Mouse (Mus musculus) megakaryocyte, embryonic 14.5 days (primary cell): Measurements from ENCODE around the gene Iqca.

ENCODE experiments used
- FLI1 ChIP-seq: IDR thresholded peaks from 2 replicates; pipeline ENCODE4 v1.6.1; 2012; ENCODE audit warnings: low read length, inconsistent platforms, mixed read lengths
- GATA1 ChIP-seq: IDR thresholded peaks from 3 replicates; pipeline ENCODE4 v1.6.1; 2012; ENCODE audit warnings: mixed read lengths, low read length, inconsistent platforms, borderline replicate concordance

- no peak for TF ChIP-seq GATA1
- no peak for TF ChIP-seq FLI1
Observed at GRCm38 (mm10) chr1:90153099-90153744, at the start of gene Iqca.
